Mouse (Mus musculus) thymus, postnatal 25 days (tissue): ENCODE measurements around the gene 9430097D07Rik.

ENCODE experiments used
- DNase-seq: peaks from one replicate; pipeline ENCODE4 v3.0.0; 2022

9430097D07Rik gene

DNA sequence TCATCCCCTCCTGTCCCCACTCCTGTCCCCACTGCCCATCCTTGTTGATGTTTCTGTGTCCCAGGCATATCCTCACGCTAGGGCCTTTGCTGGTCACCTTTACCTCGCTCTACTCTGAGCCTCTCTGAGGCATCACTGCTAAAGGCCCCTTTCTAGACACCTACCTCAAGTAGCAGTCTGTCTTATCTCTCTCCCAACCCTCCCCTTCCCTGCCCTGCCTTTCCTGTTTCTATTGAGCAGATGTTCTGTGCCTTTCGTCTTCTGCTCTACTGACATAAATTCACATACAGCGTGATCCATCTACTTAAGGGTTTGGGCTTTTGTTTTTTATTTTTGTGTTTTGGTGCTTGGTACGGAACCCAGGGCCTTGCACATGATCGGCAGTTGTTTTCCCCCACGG lies 19.5 kb downstream of the 9430097D07Rik start:
- DNase-seq = peak; percentile 52

DNA sequence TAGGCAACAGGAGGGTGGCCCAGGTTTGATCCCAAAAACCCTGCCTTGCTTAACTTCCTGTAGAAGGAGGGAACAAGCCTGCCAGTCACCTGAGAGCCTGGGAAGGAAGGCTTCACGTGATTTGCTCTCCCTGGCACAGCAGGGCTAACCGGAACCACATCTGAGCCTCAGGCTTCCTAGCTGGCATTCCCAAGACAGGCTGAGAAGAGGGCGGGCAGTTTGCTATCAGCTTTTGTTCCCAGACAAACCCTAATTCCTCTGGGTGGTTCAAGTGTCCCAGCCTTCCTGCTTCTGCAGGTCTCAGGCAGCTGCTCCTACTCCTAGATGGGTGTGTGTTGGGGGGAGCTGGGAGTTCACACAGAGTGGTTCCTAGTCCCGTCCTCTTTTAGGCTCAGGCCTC lies 20.0 kb downstream of the 9430097D07Rik start:
- DNase-seq = no peak

DNA sequence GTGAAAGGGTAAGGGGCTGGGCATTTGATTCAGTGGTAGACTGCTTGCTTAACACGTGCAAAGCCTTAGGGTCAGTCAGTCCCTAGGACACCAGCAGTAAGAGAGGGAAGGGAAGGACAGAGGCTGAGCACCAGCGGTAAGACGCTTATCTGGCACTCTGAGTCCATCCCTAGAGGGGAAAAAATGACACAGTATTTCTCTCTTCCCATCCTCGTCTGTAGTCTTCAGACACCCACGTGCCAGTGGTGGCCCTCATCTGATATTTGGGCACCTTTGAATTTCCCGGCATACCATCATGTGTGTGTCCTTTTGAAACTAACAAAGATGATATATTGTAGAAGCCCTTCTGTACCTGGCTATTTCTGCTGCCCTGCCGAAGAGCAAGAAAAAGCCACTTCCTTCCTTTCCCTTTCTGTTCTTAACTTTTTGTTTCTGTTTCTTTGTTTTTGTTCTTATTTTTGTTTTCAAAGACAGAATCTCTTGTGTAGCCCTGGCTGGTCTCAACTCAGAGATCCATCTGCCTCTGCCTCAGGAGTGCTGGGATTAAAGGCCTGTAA lies 21.8 kb downstream of the 9430097D07Rik start:
- peak; percentile 34 for DNase-seq

DNA sequence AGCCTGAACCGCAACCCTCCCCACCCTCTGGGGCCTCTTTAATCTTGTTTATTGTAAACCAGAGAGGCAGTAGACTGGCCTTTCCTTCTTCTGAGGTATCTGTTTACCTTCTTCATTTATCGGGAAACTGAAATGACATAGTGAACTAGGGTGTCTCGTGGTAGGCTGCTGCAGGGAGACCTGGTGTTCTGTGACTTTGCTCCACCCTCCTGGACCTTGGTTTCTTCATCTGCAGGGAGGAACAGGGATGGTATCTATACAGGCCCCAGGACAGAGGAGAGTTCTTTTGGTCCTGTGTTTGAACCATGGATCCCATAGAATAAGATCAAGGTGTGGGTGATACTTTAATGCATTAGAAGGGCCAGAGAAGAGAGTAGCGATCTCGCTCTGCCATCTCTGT lies 24.2 kb downstream of the 9430097D07Rik start:
- no peak for DNase-seq

DNA sequence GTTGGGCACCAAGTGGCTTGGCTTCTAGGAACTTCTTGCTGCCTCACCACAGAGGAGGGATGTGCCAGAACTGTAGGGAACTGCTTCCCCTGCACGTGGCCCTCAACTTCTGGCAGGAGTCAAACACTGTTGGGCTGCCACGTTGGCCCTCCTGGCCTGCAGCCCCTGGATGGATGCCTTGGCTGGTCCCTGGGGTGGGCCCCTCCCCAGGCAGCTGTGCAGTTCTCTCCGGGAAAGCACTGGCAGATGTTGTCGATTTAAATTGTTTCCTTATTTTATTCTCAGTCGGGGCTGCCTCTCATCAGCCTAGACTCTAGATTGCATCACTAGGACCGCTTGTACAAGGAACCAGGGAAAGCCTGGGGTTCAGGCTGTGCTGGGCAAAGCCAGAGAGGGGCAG lies 25.7 kb downstream of the 9430097D07Rik start:
- no peak for DNase-seq

DNA sequence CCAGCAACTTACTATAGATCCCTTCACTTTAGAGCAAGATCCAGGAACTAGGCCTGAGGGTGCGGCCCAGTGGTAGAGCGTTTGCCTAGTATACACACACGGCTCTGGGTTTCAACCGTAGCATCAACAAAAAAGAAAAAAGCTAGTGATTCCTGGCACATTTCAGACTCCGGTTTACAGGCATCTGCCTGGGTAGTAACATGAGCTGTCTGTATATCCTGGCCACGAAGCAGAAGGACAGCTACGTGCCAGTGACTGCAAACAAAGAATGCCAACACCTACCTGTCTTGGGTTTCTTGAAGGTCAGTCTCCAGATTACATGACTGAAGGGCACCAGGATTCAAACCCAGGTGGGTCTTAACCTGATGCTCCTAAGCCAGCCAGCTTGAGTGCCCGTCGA lies 26.3 kb downstream of the 9430097D07Rik start:
- no peak for DNase-seq

DNA sequence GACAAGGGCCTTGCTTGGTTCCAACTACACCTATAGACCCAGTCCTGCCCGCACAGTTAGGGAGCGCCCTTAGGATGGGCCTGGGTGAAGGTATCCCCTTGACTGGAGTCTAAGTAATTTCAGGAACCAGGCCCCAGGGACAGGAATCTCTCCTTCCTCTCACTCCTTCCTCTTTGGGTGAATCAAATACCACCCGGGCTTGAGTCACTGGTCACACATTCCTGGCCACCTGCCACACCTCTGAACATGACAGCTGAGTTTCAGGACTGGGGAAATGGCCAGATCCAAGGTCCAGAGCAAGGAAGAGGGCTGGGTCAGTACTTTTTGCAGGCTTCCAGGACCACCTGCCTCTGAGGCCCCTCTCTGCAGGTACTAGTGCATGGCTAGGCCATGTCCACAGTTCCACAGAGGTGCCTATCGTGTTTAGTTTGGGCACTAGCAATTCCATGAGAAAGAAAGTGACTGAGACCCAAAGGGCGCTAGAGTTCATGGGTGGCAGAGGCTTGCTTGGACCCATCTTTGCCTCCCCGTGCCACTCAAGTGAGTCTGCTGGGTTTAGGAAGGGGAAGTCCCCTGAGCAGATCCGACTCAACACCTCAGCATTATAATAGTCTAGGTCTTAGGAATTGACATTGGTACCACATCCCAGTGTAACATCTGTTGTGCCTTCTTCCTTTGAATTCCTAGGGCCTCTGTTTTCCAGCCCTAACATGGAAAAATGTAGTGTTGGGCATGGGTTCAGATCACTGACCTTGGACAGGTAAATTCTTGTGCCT lies 27.3 kb downstream of the 9430097D07Rik start:
- DNase-seq = no peak

DNA sequence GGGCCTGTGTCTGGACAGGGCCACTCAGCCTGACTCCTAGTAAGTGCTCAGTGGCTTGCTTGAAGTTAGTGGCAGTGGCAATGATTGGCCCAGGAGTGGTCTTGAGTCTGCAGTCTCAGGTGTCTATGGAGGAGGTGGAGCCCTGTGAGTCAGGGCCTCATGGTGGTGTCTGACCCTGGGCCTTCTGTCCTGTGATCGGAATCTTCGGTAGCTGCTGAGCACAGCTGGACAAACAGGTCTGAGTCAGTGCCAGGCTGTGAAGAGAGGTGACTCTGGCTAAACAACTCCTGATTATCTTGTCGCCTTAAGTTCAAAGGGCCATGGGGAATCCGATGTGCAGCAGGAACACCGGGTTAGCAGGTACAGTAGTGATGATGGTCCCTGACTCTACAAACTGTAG lies 28.1 kb downstream of the 9430097D07Rik start:
- DNase-seq = no peak

DNA sequence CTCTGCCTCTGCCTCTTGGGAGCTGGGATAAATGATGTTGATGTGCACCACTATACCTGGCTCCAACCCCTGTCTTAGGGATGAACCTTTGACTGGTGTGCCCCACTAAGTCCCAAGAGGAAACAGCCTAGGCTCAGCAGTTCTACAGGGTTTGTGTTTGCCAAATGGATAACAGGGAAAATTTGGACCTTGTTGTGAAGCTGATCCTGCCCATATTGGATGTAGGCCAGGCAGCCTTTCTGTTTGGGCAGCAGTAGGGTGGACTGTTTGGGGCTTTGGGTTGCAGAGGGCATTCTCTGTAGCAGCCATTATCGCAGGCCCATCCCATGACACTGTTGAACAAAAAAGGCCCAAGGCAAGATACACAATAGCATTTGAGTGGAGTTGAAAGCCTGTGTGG lies 28.5 kb downstream of the 9430097D07Rik start:
- DNase-seq = no peak

DNA sequence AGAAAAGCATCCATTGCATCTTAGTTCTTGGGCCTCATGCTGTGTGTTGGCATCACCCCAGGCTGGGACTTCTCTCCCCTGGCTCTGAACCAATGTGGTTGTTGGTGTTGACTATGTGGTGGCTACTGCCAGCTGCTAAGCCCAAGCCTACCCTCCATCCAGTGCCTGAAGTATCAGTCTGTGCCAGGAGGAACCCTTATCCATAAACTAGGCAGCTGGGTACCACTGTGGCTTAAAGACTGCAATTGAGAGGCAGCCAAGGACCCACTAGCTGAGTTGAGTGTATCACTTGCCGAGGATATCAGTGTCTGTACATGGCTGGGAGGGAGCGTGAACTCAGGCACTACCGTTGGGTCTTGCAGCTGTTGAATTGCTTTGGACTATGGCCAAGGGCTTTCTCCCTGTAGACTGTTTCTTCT lies 32.4 kb downstream of the 9430097D07Rik start:
- DNase-seq = no peak

DNA sequence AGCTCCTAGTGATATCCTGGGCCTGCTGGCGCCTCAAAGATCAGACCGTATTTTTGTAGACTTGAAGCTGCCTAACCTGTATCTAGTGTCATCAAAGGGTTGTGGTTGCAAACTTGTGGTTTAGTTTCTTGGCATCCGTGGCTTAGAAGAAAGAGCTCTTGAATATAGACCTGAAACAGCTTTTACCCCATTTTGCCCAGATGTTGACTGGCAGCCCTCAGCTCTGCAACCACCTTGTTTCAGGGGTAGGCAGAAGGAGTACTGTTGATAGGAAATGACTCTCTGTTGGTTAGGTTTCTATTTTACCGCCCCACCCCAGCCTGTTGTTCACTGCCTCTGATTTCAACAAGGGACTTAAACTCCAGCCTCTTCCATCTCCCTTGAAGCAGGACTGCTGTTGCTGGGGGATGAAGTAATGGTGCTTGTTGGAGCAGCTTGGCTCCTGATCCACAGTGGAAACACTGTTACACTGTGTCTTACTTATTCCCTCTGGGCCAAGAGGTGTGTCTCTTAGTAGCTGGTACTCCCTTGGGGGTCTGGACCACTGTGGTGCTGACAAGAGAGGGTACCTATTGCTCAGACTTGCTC lies 33.4 kb downstream of the 9430097D07Rik start:
- DNase-seq = peak; percentile 80

DNA sequence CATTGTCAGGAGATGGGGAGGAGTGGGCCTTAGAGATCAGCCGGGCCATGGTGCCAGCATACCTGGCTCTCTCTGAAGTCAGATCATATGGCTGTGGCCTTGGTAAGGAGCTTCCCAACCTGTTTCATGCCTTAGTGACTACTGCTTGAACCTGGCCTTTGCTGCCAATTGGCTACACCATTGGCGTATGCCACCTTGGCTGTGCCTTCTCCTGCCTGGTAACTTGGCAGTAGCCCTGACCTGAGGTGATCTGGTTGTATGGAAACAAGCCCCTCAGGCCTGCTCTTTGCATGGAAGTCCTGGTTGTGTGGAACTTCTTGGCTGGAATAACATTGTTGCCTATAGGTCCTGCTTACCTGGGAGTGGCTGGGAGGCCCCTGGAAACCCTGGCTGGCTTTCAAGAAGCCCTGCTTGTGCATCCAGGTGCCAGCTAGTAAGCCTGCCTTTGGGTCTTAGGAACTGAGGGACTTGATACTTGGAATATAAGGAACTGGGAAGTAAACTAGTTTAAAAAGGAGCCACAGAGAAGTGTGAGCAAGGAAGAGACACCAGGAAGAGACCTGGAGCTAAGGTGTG lies 34.1 kb downstream of the 9430097D07Rik start:
- no peak for DNase-seq

DNA sequence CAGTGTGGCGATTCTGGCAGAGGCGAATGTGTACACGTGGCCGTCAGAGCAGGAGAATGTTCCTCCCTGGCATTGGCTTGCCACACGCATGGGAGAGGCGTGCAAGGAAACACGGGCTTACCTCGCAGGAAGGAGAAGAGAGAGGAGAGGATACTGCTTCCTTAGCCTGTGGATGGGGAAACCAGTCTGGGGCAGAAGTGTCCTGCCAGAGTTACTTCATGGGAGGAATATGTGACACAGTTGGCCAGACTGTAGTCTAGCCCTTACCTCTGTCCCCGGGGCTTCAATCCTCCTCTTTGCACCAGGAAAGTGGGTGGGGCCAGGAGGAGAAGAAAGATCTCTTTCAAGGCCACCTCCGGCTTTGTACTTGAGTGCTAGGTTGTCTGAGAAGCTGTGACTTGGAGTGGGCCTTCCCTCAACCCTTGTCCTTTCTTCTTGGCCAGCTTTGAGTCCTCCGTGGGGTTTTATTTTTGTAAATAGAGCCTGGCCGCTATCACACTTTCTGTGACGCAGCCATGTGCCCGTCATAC lies 36.0 kb downstream of the 9430097D07Rik start:
- no peak for DNase-seq

DNA sequence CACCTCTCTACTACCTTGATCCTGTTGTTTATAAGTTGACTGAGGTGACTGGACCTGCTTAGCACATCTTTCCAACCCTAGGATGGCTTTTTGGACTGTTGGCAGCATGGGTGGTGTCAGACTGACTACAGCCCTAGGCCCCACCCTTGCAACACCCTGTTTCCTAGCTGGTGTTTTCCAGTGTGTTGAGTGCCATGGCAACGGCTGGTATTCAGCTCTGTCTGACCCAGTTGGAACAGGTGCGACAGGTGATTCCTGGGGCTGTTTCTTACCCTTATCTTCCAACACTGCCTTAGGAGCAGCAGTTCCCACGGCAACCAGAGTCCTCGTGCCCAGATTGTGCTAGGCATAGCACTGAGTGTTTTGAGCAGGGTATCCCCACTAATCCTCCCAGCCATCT lies 37.0 kb downstream of the 9430097D07Rik start:
- no peak for DNase-seq

DNA sequence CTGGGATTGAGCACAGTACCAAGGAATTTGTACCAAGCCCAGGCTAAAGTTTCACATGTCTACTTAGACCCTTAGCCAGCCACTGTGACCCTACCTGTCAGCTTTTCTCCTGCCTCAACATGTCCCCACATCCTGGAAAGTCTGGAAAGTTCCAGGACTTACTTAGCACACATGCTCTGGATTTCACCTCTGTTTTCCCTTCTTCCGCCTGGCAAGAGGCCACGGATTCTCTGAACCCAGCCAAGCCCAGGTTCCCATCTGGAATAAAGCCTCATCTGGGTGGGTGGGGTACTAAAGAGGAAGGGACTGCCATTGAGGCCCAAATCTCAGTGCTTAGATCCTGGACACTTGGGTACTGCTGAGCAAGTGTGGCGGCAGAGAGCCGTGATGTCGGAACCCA lies 37.5 kb downstream of the 9430097D07Rik start:
- DNase-seq = no peak

DNA sequence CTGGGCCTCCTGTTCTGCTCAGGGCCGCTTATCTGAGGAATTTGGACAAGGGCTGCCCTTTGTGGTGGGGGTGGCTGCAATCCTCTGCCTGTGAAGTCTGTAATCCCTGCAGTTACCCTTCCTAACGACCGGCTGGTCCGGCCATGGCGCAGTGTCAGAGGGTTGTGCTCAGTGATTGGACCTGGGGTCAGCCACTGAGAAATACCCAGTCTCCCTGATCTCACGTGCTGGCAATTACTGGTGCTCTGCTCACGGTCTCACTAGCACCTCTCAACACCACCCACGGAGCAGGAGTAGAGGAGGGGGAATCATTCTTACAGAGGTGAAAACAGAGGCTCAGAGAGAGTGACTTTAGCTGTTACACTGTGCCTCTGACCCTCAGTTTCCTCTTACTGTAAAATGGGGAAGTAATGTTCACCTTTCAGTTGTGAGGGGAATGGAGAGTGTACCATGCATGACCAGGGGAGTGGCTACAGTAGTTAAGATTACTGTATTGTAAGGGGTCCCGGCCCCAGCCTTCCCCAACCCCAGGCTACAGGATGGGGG lies 38.1 kb downstream of the 9430097D07Rik start:
- DNase-seq = no peak

DNA sequence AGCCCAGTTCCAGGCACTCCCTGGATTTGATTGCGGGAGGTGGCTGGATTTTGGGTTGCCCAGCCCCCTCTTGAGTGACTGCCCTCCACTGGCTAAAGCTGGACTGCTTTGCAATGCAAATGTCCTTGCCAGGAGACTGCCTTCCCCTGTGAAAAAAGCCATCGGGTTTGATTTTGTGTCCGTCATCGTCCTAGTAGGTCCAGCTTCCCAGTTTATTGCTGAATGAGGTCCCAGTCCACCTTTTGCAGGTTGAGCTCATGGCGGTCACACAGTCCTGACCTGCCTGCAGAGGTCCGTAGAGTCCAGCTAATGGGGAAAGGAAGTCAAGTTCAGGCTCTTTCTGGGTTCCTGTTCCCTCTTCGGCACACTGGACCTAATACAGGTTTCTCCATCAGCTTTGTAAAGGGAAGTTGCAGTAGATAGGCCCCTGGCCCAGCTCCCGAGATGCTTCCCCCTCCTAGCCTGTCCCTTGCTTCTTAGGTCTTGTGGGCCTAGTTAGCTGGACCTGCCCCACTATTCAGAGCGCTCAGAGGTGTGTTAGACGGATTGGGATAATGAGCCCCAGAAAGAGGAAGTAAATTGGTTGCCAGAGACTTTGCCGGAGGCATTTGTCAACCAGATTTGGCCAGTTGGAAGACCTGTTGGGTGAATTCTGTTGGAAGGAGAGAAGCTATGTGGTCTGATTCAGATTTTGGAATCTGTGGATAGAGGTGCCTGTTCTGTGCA lies 38.7 kb downstream of the 9430097D07Rik start:
- no peak for DNase-seq

DNA sequence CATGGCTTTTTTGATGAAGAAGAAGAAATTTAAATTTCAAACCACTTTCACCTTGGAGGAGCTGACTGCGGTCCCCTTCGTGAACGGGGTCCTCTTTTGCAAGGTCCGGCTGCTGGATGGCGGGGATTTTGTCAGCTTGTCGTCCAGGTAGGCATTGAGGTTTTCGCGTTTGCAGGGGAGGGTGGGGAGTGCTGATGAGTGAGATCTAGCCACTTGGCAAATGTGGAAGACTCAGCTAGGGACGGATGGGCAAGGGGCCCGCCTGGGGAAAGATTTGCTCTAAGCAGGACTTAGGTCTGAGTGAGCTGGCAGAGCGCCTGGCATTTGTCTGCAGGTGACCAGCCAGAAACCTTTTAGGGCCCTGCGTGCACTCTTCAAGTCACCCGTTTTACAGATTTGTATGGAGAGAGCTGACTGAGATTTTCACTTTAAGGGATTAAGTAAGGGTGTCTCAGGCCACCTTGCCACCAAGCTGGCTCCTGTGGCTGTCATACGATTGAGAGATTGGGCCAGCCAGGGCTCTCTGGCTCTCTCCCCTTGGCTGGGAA lies 39.3 kb downstream of the 9430097D07Rik start:
- DNase-seq = no peak

DNA sequence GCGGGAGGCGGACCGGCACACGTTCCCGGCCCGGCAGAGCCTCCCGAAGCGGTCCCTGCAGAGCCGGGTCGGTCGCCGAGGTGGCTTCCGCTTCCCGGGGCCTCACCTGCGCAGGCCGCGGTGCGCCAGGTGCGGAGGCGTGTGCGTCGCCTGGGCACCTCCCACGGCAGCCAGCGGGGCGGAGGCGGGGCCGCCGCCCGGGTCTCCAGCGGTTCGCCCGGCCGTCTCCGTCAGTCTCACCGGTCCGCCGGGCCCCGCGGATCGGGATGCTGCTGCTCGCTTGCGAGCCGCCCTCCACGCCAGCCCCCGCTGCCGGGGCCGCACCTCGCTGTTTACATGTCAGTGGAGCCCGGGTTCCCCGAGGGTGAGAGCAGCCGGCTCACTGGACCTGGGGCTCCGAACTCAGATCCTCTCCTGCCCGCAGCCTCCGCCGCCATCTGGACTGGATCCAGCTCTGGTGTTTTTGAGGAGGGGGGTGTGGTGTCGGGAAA lies 39.9 kb downstream of the 9430097D07Rik start:
- DNase-seq = no peak

DNA sequence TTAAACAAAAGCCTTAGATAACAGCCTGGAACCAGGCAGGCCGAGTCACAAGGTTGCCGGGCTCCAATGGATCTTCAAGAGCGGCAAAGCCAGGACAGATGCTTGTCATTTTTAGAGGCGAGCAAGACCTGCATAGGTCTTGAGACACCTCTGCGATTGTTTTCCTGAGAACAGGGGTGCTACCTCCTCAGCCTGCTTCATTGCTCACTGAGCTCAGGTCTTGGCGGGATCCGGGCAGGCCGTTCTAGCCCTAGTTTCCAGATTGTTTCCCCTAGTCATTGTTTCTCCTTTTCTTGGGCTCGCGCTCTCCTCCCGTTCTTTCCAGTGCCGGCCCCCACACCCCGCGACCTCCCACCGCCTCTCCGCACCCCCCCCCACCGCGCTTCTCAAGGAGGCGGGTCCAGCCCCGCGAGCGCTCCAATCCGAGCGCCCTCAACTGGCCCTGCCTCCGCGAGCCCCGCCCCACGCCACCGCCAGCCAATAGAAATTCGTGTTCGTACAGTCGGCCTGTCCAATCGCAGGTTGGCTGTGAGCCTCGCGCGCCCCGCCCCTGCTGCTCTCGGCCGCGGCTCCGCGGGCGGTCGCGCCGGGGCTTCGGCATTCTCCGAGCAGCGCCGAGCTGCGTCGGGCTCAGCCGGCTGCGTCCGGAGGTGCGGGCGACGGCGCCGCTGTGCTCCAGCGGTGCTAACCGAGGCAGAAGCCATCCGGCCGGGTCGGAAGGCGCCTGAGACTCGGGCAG lies 40.6 kb downstream of the 9430097D07Rik start, which contains the start of gene Fam102a:
Gene Fam102a, plus strand, starts transcription at position 600 of the 739 bp plus-strand sequence.
- DNase-seq = peak; percentile 99

DNA sequence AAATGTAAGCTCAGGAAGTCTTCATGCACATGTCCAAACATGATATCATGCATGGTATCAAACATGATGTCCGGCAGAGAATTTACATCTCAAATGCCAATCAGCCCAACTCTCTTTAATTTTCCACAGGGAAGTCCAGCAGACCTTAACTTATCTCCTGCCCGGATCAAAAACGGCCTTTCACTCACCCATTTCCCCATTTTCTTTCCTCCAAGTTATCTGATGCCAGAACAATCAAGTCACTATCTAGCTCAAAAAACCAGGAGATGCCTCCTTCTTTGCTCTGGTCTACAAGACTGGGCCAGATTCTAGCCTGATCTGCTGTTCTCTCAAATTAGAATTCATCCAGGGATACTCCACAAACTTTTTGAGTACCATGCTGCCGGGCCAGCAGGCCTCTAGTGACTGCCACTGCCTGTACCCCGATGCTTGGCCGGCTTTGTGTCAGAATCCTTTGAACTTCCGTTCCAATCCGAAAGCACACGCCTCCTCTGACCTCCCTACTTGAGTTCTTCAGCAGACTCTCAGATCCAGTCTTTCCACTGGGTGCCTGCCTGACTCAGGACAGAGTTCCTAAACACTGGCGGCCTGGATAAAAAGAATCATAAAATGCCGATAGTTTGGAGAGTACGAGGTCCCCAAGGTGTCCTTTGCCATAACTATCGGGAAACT lies 41.3 kb downstream of the 9430097D07Rik start:
- DNase-seq = peak; percentile 50
